Mouse (Mus musculus) heart, adult 2 months (tissue): ENCODE results near the gene Krt90.

ENCODE experiments used
- CTCF ChIP-seq: fragments of 200-600 bp; IDR thresholded peaks from 2 replicates; pipeline ENCODE4 v1.8.1; 2022; ENCODE audit warnings: antibody characterized with exemption, mild to moderate bottlenecking, moderate library complexity
- EP300 ChIP-seq: fragments of 200-500 bp; IDR thresholded peaks from 2 replicates; pipeline ENCODE4 v1.6.1; 2011; ENCODE audit warnings: low read depth, low read length, control low read depth; ENCODE audit not compliant: insufficient read depth
- POLR2A ChIP-seq: fragments of 200-500 bp; IDR thresholded peaks from 2 replicates; pipeline ENCODE4 v1.6.1; 2011; ENCODE audit warnings: mild to moderate bottlenecking, low read depth, low read length, control low read depth; ENCODE audit not compliant: insufficient read depth

- TF ChIP-seq CTCF (no peak), EP300 (no peak), POLR2A (no peak)
Measured at GRCm38 (mm10) chr15:101573796-101574345, 11.1 kb upstream of the Krt90 start, which contains the start of gene Krt75.
